Mouse (Mus musculus) granulocyte monocyte progenitor cell, adult 5-6 weeks (primary cell): ENCODE results near the gene Atox1. TPM values are rescaled to one million over a fixed set of nuclear protein-coding genes. Genes with fewer than 3 reads are reported as not detected.

Experiments
- ATAC-seq: replicated peaks from 2 replicates; pipeline ENCODE4 v1.8.0; 2016; ENCODE audit warnings: mild to moderate bottlenecking, moderate TSS enrichment, inconsistent platforms; ENCODE audit not compliant: poor library complexity, severe bottlenecking
- total RNA-seq, 2 experiments: library from RNA; stranded (forward) in 1 of 2; stranded (reverse) in 1 of 2; fragments of 200-712, 200-1000 nt in 1 of 2; fragments of >200 nt in 1 of 2; fragmentation: Nextera tagmentation in 1 of 2; gene quantifications; 2 replicates each; pipeline ENCODE4 v1.2.3; 2014 to 2017

Atox1 gene
- total RNA-seq (2014; fragmentation: Nextera tagmentation) (164 and 224 TPM in 2 replicates), total RNA-seq (2017) (52.8 and 89.1 TPM in 2 replicates)

DNA sequence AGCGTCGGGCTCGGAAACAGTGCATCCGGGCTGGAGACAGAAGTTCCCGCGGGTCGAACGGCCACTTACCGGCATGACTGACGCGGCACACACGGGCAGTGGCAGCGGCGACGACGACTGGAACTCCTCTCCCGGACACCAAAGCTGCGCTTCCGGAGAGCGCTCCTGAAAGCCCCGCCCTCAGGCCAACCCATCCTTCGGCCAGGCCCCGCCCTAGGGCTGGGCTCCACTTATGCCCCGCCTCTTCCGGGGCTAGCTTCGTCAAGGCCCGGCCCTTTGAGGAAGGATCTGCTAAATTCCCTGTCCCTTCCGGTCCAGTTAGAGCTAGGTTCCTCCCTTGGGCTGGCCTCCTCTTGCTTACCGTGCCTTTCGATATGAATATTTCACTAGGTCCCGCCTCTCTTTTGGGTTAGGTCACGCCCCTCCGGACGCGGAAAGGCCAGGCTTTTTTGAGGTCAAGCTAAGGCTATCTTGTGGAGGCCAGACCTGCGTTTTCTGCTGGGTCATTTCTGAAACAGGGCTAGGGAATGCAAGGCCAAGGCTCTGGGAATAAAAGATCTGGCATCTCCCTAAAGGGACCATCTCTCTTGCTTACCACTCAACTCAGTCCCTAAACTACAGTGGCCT lies at the start of gene Atox1:
Gene Atox1 (minus strand): TSS at position 221 of the 627 bp plus-strand sequence.
- peak; percentile 92 for ATAC-seq

DNA sequence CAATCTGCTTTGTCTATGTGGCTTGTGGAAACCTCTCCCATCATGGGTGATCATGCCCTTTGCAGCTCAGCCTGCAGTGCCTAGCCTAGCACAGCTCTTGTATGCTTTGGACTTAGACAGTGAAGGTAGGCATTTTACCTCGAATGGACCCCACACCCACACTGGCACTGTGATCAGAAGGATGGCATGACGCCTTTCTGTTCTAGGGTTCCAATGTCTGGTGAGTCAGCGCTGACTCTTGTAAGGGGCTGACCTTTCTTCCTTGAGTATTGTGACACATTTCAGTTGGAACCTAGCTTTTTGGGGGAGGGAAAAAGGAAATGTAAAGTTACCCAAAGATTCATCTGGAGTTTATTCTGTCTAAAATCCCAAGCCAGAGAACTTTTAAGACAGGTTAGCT lies 44.4 kb upstream of the Atox1 start:
- ATAC-seq = peak; percentile 20; the same call in 1 of the 2 replicates

DNA sequence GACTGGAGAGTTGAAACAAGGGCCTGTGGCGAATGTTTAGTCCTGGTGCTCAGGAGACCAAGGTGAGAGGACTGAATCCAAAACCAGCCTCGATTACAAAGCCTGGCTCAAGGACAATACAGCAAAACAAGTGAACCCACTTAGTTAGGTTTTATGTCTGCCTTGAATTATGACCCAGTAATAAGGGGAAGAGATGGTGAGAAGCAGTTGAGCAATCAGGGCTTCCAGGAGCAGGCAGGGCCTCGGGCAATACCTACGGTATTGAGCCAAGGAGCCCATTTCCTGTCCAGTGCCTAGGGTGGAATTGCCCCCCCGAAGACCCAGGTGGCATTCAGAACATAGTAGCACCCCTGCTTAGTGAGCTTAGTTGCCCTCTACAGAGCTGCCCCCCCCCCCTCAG lies 41.8 kb upstream of the Atox1 start:
- peak; percentile 64 for ATAC-seq

DNA sequence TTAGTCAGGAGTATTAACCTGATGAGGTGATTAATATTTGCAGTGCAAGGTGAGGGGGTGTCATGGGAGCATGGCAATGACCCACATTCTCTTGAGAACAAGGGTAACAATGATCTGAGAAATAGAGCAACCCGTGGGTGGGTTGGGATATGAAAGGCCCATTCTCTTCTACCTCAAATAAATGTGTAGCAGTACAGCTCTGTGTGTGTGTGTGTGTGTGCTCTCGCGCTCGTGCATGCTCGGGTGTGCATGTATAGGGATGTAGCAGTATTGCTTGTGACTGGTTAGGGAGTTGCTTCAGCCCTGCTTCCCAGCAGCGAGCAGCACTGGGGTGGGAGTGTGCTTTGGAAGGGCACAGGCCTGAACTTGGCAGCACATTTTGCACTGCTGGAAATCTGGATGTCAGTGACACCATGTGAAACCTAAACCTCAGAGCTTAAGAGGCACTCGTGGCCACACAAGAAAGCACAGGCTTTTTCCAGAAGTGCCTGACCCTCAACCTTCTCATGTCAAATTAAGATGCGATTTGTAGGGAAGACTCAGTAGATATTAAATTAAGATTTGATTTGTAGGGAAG lies 41.0 kb upstream of the Atox1 start:
- ATAC-seq = no peak

DNA sequence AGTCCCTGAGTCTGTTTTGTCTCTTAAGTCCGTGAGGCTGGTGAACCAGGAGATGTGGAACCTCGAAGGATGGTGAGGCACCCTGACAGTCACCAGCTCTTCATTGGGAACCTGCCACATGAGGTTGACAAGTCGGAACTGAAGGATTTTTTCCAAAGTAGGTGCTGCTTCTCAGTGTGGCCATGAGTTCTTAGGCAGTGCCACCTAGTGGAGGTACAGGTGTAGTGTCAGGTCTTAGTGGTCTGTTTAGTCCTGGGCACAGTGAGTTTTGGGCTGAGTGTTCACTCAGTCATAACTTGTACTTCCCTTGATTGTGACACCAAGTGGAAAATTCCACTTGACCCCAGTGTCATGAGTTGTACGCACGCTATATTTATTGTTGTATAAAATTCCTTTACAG lies 36.8 kb upstream of the Atox1 start:
- peak; percentile 77 for ATAC-seq

DNA sequence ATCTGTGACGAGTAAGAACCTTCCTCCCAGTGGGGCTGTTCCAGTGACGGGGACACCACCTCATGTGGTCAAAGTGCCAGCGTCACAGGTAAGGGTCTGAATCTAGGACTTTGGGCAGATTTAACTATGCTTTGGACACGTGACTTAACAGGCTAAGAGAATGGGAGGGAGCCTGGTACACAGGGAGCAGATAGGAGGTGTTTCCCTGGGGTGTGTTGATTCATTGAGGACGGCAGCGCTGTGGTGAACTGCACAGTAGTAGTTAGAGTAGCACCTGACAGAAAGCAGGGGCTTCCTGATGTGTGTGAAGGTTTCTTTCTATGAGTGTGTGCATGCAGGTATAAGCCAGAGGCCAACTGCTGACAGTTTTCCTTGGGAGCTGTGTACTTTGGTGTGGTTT lies 35.1 kb upstream of the Atox1 start:
- ATAC-seq = no peak

DNA sequence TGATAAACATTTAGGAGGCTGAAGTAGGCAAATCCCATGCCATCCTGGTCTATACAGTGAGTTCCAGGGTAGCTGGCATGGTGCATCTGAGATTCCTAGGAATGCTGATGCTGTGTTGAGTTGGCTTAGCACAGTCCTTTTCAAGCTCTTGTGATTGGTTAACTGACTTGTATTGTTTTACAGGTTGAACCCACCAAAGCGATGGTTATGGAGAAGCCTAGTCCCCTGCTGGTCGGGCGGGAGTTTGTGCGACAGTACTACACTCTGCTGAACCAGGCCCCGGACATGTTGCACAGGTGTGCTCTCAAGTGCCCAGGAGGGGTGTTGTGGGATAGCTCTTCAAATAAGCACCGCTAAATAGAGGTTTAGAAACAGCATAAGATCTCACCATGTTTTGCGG lies 24.4 kb upstream of the Atox1 start:
- ATAC-seq = no peak

DNA sequence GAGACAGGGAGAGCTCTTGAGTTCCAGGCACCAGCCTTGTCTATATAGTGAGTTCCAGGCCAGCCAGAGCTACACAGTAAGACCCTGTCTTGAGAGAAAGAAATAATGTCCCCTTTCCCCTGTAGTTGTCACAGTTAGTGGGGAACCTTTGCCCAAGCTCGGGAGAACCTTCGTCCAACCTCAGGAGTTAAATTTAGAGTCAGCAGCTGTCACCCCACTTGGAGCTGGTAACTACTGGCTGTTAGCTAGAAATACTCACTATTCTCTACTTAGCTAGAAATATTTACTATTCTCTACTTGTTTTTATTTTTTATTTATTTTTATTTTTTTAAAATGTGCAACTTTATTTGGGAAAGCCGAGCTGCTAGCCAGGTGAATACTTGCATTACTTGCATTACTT lies 12.2 kb upstream of the Atox1 start:
- no peak for ATAC-seq

DNA sequence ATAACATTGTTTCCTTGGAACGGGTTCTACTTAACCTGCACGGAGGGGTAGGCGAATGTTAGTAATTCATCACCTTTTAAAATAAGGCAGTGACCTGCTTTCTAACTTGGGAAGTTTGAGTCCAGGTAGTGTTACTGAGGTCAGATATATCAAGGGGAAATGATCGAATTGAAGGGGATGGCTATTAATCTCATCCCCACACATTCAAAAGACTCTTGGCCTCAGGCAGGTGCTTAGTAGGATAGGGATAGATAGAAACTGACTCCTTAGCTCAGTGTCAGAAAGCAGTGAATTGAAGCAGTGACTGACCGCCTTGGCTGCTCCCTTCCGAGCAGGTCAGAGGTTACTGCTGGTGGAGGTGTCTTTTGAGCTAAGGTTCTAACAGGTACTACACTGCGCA lies 10.4 kb upstream of the Atox1 start:
- no peak for ATAC-seq

DNA sequence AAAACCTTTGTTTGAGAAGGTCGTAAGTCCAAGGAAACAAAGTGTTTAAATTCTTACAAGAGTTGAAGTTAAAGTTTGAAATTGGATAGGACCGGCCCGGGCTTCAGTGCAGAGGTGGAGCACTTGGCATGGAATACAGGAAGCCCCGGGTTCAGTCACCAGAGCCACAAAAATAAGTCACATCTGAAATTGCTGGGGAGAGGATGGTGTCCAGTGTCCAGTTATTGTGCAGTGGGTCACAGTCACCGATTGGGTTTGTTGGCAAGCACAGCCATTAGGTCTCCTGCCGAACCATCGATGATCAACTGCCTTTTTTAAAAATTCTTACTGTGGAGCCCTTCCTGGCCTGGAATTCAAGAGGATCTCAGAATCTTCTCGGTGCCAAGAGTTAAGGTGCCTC lies 9.7 kb upstream of the Atox1 start:
- ATAC-seq = no peak

DNA sequence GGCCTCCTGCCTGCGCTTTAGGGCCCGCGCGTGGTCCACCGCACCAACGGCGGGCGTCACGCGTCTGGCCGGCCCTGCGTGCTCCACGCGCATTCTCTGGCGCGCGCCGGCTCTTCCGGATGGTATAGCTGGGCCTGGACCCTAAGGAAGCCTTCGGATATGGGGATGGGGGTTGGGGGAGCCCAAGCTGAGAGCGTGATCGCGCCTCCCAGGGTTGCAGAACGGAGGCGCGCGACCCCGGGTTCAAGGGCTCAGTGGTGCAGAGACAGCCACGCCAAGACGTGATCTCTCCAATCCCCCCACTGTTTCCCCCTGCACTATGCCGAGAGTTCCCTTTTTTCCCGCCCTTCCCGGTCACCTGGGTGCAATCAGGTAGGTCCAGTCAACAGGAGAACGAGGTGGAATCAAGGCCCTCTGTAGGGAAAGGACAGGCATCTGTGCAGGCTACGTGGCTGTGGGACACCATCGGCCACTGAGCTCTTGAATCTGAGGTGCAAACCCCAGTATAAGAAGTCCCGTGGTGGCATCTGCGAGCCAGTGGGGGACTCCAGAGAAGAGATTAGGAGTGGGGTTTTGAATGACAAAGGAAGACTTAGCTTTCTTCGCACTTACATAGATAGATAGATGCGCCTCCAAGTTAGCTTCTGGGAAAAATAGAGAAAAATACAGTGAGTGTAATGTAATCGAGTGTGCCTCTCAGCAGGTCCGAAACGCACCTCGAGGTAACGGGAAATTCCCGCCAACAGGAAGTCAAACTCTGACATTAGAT lies 9.1 kb upstream of the Atox1 start:
- no peak for ATAC-seq

DNA sequence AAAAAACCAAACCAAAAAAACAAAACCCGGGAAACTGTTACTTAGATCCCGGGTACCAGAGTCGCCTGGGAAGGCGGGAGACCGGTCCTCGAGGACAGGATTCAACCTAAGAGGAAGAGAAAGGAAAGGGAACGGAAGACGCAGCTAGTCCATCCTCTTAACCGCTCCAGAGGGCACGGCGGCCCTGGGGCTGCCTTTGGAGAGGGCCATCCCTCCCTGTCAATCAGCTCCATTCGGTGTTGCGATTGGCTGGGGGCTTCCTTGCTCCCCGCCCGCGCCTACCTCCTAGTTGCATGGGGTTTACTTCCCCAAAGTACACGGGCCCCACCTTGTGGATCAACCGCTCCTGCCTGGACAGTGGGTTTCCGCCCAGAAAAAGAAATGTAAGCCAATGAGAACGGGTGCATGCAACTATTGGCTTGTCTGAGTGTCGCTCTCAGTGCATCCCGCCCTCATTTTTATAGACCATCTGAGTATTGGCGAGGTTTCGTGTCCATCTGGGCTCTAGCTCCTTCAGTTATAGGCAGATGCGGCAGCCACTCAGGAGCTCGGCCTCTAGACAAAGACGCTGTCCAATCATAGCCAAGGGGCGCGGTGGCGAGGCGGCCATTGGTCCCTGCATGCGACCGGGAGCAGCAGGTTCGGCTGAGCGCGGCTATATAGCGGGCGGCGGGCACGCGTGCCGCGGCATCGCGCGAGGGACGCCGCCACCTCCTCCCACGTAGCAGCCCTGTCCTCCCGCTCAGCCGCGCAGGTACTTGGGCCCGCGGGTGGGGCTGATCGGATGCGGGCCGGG lies 8.2 kb upstream of the Atox1 start, which contains the start of gene G3bp1:
Gene G3bp1 (plus strand): TSS at position 638 of the 796 bp plus-strand sequence.
- ATAC-seq = peak; percentile 84

DNA sequence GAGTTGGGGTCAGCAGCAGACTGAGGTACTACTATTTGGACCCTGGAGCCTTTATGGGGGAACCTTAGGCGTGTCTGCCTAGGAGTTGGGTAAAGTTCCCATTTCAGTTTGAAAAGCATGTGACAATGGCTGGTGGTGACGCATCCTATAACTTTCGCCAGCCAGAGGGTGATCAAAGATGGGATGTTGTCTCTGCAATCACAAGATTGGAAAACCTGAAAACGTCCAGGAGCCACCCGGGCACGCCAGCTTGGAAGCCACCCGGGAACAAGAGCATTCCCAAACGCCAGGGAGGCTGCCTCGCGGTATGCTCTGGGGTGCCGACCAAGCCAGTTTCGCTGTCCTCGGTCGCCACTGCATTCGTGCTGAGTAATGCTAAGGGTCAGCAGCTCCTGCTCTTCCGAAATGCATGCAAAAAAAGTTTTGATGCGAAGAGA lies 7.6 kb upstream of the Atox1 start:
- peak; percentile 23 for ATAC-seq

DNA sequence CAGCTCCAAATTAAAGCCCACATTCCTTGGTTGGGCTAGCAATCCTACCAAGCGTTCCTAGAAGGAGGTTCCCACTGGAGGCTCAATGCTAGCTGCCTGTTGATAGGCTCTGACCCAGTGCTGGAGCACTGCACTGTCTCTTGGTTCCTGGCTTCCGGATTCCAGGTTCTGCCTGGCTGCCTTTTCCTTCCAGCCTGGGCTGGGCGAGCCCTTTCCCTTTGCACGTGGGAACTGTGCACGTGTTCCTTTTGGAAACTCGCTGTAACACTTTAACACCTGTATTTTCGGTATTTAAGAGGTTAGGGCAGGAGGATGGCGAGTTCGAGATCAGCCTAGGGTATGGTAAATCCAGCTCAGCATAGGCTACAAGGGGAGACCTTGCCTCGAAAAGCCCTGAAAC lies 7.0 kb upstream of the Atox1 start:
- ATAC-seq = no peak

DNA sequence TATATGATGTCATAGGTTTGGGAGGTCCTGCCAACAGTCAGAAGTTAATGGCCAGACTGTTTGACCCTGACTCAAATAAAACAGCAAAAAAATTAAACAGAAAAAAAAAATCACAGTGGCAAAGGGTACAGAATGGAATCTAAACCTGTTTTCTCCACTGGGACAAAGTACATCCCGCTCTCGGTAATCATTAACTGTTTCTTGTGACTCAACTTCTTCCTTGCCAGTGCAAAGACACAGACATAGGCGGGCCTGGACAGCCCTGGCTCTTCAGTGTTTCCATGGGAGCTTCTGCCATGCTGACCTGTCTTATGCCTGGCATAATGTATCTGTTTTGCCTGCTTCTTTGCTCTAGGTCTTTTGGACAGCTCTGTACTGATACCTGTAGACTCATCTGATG lies 4.1 kb upstream of the Atox1 start:
- ATAC-seq = no peak

DNA sequence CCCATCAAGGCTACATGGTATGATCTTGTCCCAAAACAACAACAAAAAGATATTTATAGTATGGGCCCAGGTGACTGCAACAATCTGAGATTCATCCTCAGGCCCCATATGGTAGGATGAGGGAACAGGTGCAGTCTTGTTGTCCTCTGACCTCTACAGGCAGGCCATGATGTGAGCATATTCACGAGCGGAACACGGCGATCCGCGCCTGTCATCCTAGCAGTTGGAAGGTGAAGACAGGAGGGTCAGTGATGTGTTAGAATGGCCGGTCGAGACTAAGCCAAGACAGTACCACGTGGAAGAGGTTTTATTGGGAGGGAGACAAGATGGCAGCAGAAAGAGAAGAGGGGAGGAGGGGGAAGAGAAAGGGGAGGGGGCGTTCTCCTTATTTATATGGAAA lies 3.7 kb upstream of the Atox1 start:
- ATAC-seq = no peak

DNA sequence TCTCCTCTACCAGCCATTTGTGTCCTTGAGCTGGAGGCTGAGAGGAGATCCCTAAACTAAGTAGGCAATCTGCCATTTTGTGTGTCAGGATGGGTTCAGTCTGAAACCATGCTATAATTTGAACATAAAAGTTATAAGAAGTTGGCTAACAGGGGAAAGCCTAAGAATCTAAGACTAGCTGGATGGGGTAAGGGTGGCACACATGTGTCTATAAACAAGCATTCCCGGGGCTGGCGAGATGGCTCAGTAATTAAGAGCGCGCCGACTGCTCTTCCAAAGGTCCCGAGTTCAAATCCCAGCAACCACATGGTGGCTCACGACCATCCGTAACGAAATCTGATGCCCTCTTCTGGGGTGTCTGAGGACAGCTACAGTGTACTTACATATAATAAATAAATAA lies 1.1 kb upstream of the Atox1 start:
- no peak for ATAC-seq

DNA sequence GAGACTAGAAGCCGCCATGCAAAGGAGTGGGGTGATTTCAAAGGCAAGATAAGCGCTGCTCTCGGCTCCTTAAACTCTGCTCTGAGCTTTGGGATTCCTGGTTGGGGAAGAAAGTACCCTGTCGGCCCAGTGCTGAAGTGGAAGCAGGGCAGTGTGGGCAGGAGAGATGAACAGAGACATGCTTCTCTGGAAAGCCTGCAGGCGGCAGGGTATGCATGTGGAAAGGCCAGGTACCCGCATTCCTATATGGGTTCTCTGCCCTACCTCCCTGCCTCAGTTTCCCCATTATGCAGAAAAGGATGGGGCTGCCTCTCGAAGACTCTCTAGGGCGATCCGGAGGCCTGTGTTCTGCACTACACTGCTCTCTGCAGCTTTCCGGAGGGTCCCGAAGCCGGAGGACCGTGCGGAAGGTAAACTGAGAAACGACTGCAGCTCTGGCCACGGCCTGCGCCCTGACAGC lies 450 bp downstream of the Atox1 start:
- ATAC-seq = peak; percentile 23

DNA sequence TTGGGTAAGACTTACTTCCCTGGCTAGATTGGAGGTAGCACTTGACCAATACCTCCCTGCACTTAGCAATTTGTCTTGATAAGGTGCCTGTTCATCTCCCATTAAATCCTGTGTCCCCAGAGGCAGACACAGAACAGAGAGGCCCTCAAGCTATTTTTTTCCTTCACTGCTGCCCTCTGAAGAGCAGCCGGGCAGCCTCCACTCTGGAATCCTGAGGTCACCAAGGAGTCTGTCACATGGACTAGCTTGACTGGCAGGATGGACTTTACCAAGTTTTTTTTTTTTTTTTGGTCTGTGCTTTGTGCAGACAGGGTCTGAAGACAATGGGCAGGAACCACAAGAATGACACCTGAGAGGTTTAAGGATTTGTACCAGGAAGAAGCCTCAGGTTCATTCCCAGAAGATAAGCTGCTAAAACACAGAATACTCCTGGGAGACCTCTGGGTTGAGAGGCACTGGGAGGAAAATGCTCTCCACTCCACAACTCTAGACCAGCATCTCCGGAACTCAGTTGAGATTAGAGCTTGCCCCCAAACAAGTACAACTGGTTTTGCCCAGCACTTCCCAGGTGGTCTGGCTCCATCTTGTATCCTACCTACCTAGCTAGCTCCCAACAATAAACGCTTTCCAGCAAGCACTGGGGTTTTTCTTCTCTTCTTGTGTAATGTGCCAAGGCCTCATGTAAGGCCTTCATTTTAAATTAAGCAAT lies 1.0 kb downstream of the Atox1 start:
- no peak for ATAC-seq

DNA sequence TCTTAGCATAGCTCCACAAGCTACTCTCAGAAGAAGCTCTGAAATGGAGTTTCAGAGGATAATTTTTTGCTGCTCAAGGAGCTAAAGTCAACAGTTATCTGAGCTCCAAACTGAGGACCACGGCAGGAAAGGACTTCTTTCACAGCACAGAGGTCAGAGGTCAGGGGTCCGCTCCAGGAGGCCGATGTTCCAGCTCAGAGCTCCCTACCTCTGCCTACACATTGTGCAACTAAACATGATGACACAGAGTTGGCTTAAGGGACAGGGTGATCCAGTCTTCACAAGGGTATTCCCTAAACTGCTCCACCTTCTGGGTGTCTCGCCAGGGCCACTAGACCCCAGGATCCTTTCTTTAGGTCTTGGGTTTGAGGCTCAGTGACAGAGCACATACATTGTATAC lies 2.5 kb downstream of the Atox1 start:
- no peak for ATAC-seq
